Mouse (Mus musculus) heart, postnatal 25 days (tissue): ENCODE data around the gene Mafk. TPM values are rescaled to one million over a fixed set of nuclear protein-coding genes. Genes with fewer than 3 reads are reported as not detected.

Source experiments
- DNase-seq: peaks from one replicate; pipeline ENCODE4 v3.0.0; 2022; ENCODE audit warnings: low spot score
- intact Hi-C: fragments of 180-260 bp; cut with DNase I; formaldehyde crosslinking; loops from one replicate; pipeline ENCODE4 v1.15.1; 2025
- total RNA-seq, 2 experiments: library from RNA; stranded (reverse); gene quantifications; 2 replicates each; pipeline ENCODE4 v1.2.3; 2021

Gene Mafk
- total RNA-seq, 2 experiments from 2014 or later, result 30.2 to 30.9 TPM

DNA sequence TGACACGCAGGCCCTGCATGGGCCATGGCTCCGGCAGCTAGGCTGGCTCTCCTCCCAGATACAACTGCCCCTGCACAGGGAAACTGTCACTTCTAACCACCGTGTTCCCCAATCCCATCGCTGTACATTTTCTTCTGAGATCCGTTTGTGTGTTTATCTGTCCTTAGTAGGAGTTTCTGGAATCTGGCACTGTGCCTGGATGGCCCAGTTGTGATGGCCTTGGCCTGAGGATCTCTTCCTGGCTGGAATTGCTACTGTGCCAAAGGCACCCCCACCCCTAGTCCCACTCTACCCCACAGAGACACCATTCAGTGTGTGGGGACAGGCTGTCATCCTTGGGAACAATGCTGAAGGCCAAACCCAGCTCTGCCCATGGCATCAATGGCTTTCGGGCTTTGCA, 24.7 kb downstream of the Mafk start:
- no peak for DNase-seq
- intact Hi-C loops, result loop anchor here (2.0 kb wide), 1 partner anchor 41 kb away; the partner anchor contains the start of gene Ints1

DNA sequence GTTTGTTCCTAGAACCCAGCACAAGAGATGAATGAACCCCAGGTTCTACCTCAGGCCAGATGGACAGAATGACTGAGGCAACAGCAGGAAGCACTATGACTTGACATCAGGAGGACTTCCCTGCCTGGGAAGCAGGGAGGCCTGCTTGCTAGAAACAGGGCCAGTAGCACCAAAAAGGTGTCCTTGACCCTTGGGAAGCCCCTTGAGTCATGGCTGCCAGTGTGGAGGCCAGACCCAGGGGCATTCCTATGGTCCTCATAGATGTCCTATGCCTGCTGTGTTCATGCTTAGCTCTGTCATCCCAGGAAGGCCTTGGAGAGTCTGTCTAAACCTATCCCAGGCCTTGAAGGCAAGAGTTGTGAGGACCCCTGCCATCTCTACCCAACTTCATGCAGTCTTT, 25.1 kb downstream of the Mafk start:
- no peak for DNase-seq
- intact Hi-C loops, result loop anchor here (2.0 kb wide), 1 partner anchor 42 kb away; the partner anchor contains the start of gene Ints1

DNA sequence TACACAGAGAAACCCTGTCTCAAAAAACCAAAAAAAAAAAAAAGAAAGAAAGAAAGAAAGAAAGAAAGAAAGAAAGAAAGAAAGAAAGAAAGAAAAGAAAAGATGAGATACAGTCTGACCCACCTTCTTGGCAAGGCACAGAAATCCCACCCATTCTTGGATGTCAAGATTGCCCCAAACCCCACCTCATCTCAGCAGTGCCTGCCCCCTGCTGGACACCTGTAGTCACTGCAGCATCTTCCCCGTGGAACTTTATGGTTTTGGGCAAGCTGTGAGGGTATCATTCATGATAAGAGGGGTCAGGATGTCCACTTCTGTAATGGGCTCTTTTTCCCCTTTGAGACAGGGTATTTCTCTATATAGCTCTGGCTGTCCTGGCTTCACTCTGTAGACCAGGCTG, 26.0 kb downstream of the Mafk start:
- intact Hi-C loops, result loop anchor here (2.0 kb wide), 1 partner anchor 42 kb away; the partner anchor contains the start of gene Ints1
- DNase-seq, result no peak

DNA sequence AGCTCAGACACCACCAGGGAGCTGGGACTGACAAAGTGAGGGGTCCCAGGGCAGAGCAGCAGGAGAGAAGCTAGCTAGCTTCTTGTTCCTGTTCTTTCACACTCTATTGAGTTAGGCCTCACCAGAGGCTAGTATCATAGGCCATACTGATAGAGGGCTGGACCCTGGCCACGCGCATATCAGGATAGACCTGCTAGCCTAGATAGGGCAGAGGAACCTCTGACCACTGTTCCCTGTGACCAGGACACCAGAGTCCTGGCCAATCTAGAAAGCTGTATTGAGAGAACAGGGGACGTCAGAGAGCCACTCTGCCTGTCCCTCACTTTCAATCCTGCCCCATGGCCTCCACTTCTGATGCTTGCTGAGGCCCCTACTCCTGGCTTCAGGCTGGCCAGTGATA, 26.7 kb downstream of the Mafk start:
- intact Hi-C loops, result no loop called here
- DNase-seq, result no peak

DNA sequence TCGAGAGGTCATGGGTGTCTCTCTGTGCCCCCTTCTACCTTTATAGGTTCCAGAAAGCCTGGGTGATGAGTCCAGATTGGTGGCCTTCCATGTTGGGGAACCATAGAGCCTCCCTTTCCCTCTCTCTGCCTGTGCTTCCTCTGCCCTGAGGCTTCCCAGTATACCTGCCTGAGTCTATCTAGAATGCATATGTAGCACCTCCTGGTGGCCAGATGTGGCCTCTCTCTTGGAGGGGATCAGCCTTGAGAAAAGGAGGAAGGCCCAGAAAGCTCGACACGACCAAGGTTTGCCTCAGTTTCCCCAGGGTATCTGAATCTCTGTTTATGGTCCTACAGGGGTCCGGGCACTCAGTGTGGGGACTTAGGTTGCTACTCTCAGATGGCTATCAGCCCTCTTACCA, 27.5 kb downstream of the Mafk start:
- DNase-seq, result no peak
- intact Hi-C loops, result no loop called here

DNA sequence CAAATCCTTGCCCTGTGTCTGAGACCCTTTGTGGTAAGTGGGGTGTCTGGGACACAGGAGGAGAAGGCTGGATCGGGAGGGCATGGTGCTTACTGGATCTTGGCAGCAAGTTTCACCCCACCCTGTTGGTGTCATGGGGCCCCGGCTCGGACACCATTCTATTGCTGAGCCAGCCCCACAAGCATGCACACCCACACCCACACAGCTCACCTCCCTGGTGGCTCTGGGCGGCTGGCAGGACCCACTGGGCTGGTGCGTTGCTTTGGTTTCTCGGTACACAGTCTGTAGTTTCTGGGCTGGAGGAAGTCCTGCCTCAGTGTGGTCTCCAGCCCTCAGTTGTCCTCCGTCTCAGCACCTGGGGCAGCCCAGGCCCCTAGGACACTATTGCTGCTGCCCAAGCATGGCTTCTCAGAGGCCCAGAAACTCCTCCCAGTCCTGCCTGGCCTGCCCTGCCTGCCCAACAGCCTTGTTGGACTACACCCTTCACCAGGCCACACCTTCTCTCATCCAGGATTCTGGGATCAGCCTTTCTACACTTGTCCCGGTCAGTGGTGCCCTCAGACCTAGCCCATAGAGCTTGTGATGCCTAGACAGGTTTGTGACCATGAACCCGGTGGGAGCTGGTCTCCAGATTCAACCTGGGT, 28.3 kb downstream of the Mafk start, which contains the start of gene Tmem184a:
Tmem184a (minus strand) TSS at position 380 of the 644 bp plus-strand sequence.
- no peak for DNase-seq
- intact Hi-C loops, result no loop called here

DNA sequence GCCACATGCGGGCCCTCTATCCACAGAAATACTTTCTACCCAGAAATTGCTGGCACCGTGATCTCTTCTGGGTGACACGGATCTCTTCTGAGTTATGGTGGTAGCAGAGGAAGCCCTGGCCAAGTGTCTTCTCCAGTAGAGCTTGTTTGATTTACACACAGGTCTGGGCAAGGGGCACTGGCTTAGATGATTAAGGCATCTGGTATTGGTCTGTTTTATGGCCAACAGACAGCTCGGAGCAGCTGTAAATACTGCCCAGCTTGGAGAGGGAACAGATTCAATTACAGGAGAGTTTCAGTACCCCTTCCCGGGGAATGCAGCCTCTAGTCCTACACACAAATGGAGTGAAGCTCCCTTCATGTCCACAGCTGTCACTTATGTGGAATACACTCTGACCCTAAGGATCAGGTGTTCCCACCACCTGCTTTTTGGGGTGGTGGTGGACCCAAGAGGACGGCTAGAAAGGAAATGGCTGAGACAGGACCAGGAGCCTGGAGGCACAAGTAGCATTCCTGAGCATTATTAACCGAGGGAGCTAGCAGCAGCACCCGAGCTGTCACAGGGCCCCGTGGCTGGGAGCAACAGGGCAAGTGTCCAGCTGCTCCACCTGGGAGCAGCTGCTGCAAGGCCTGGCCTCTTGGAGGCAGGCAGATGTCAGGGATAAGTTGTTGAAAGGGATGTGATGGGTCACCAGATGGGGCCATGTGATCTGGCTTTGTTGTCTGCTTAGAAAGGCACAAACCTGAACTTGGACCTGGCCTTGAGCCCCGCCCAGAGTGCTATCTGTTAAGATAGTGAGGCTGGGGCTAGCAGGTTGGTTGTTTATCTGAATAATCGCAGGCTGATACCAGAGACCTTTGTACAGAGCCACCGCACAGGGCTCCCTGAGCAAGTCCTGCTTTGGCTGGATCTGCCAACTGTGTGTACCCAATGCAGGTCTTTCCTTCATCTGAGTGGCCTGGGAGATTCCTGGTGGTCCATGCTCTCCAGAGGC, 30.4 kb downstream of the Mafk start:
- intact Hi-C loops, result no loop called here

DNA sequence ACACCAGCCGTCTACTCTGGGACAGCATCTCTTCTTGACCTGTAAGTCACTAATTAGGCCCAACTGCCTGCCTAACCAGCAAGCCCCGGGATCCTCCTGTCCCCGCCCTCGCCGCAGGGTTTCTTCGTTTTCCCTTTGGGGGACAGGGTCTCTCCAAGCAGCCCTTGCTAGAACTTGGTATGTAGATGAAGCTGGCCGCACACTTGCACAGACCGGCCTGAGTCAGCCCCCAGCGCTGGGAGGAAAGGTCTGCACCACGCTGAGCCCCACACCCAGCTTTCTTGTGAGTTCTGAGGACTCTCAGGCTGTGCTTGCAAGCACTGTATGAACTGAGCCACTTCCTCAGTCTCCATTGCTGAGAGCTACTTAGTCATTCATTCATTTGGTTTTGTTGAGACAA, 33.2 kb downstream of the Mafk start:
- DNase-seq, result no peak
- intact Hi-C loops, result no loop called here

More for the DNA sequence above, 30.4 kb downstream of the Mafk start:
- no peak for DNase-seq

DNA sequence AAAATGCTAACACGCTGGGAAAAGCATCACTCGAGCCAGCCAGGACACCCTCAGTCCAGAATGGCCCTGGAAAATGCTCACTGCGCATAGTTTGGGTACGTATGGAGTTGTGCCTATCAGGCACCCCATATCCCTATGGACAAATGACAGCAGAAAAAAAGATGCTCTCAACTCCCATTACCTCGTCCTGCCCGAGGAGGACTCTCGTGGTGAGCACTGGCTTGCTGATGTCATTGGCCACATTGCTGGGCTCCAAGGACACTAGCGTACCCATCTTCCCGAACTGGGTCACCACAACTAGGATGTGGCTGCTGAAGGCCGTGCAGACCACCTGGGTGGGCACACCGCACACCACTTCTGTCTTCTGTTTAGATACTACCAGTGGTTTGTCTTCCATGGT, 34.6 kb downstream of the Mafk start:
- no peak for DNase-seq
- intact Hi-C loops, result no loop called here

DNA sequence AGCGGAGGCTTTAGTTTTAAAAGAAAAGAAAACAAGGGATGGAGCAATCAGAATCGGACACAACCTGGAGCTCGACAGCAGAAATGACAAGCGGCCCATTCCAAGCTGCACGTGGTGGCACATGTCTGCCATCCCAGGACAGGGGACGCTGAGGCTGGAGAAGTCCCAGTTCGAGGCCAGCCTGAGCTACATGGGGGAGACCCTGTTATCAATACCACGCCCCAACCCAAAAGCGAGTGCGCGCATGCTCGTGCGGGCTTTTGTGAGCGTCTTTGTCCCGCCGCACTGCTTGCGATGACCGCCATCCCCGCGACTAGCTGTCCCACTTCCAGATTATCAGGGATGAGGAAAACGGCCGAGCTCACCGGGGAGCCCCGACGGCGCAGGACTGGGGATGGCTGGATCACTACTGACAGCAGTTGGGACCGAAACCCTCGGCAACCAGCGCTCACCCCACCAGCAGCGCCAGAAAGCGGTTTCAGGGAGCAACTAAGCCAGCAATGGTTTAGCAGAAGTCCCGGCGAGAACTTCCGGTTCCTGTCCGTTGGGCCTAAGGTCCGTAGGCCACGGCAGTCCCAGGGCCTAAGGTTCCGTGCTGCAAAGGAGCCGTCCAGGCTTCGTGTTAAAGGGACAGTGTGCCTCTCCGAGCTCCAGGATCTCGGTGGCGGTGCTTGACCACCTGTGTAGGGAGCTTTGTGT, 35.2 kb downstream of the Mafk start, which contains the start of the genes Gm26938 and Psmg3:
Gm26938 (minus strand) TSS at position 51 of the 699 bp plus-strand sequence.
Psmg3 (minus strand) TSS at position 529 of the 699 bp plus-strand sequence.
- DNase-seq, result peak; percentile 72
- intact Hi-C loops, result no loop called here

DNA sequence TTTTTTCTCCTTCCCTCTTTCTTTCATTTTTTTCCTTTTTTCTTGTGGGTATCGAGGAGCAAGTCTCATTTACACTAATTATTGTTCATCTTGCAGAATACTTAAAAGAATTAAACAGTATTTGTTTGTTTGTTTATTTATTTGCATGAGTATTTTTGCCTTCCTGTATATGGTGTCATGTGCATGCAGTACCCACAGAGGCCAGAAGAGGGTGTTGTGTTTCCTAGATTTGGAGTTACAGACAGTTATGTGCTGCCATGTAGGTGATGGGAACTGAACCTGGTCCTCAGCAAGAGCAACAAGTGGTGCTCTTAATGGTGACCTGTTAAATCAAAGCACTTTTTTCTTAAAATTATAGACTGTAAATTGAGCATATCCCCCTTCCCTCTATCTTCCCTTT, 36.3 kb downstream of the Mafk start:
- DNase-seq, result no peak
- intact Hi-C loops, result no loop called here

DNA sequence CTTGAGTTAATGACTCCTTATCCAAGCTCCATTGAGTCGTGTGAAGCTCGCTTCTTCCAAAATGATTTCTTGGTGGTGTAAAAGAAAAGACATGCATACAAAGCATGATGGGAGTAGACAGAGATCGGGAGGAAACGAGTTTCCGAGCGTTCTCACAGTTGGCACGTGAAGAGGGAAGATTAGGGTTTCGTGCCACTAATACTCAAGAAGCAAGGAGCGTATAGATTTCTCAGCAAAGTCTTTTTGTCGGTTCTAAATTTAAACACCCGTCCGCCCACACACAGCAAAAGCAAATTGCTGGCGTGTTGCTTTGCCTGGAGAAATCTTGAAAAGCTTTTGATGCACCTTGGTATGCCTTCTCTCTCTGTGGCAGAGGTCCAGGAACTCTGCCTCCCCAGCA, 38.1 kb downstream of the Mafk start:
- intact Hi-C loops, result no loop called here
- no peak for DNase-seq

DNA sequence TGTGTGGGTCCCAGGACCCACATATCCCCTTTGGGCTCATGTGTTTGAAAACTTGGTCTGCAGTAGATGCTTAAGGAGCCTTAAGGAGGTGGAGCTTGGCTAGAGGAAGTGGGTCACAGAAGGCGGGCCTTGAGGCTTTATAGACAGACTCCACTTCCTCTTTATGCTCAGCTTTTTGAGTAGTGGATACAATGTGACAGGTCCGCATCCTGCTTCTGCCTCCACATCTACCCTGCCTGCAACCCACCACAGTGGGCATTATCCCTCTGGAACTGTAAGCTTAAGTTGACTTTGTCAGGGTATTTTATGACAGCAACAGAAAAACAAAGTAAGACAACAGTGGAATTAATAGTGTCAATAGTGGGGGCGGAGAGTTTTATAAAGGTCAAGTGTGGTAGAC, 39.4 kb downstream of the Mafk start:
- no peak for DNase-seq
- intact Hi-C loops, result loop anchor here (10.0 kb wide), 1 partner anchor 564 kb away; no protein-coding TSS in a partner anchor

DNA sequence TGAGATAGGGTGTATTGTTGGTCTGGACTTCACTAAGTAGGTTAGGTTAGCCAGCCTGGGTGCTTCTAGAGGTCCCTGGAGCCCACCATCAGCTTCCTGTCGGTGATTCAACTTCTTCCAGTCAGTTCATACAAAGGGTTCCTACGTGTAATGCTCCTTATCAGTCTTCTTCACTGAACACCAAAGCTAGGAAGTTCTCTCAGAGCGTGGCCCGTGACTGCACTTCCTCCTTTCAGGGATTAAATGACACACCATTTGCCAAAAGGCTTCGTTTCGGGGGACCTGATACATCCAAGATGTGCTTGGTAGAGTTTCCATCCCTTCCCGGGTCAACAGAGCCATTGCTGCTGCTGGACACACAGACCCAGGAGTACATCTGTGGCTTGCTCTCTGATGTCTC, 40.8 kb downstream of the Mafk start:
- intact Hi-C loops, result loop anchor here (10.0 kb wide), 1 partner anchor 563 kb away; no protein-coding TSS in a partner anchor
- no peak for DNase-seq

DNA sequence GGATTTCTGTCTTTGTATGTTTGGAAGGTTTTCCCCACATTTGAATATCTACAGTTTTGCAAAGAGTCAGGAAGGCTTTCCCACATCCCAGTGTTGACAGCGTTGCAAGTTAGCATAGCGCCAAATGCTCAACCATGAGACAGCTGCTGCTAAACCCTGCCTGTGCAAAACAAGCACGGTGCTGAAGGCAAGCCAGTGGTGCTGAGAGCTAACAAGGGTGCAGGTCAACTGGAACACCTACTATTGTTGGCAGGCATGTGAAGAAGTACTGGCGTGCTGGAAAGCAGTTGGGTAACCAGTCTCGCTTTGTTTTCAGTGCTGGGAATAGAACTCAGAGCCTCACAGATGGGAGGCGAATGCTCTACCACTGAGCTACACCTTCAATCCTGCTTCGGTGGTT, 44.4 kb downstream of the Mafk start:
- DNase-seq, result no peak

DNA sequence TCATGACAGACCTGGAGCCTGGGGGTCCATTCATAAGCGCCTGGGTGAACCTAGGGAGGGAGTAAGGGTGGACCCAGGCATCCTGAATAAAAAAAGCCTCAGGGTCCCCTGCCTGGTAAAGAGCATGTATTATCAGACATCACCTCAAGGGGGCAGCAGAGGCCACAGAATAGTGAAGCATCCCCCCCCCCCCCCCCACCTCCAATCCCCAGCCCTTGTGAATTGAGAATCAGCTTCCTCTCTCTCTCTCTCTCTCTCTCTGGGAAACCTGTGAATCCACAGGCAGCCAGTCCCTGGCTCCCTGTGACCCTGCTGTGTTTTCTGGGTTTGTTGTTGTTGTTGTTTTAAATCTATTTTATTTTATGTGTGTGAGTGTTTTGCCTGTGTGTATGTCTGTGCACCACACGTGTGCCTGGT, 47.2 kb downstream of the Mafk start:
- DNase-seq, result no peak
- intact Hi-C loops, result loop anchor here (1.0 to 10.0 kb wide), 8 partner anchors 94 to 699 kb away; no protein-coding TSS in a partner anchor

More for the DNA sequence above, 44.4 kb downstream of the Mafk start:
- intact Hi-C loops, result loop anchor here (5.0 to 10.0 kb wide), 5 partner anchors 97 to 702 kb away; no protein-coding TSS in a partner anchor

DNA sequence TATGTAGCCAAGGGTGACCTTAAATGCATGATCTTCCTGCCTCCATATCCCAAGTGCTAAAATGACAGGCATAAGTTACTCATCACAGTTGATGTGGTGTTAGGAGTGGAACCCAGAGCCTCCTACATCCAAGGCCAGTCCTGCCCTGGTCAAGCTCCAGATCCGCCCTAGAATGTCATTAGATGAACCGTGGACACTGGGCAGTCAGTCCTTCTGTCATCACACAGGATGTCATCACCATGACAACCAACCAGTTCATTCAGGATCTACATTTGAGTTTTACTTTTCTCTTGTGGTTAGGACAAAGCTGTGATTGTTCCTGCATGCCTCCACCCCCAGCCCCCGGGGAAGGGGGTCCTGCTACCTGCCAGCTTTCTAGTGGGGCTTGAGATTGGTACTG, 47.8 kb downstream of the Mafk start:
- no peak for DNase-seq
- intact Hi-C loops, result loop anchor here (2.0 to 10.0 kb wide), 7 partner anchors 93 to 698 kb away; no protein-coding TSS in a partner anchor

DNA sequence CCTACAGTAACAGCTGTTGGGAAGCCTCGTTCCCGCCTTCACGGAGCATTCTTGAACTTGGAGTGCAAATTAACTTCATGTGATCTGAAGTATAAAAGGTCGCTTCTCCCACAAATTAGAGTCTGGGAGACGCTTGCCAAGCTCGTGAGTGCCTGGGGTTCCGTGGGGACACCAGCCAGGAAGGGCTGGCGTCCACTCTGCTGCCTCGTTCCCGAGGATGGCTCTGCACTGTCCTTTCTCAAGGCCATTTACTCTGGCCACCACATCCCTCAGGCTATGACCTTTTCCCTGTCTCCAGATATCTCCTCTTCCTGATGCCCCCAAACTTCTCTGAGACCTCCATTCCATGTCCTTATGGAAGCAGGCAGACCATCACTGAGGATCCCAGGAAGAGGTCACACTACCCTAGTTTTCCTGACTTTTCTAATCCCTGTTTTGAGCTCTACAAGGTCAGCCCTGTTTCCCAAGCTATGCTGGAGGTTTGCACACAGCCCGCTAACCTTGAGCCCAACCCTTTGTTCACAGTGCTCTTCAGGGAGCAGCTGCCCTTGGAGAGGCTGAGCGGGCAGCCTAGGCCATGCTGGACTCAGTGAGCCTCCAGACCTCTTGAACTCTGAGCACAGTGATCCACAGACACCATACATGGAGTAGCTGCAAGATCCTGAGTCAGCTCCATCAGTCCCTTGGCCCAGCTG, 58.5 kb downstream of the Mafk start:
- no peak for DNase-seq
- intact Hi-C loops, result no loop called here
